In the genomic region with DNA sequence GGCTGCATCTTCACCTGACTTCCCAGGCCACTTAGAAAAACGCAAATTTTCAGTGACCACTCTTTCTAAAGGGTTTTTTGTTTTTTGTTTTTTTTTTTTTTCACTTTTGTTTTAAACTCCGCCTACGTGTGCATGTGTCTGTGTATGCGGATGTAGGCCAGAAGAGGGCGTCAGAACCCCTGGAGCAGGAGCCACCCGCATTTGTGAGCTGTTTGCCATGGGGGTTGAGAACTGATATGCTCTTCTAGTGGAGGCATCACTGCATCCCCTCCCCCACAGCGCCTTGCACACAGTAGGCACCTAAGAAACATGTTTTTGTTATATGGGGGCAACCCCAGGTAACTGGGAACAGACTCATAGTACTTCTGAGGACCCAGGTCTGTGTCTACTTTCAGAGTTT, we compare ENCODE assay signal across 10 mouse cellular contexts. TPM values are rescaled to one million over a fixed set of nuclear protein-coding genes. Genes with fewer than 3 reads are reported as not detected.
DNase-seq lines count a peak whose midpoint lies in the region; ATAC-seq lines count a peak whose summit lies in the region.
"Had no signal": no experiment of that assay in that cellular context is flagged by ENCODE, and none has a peak within 500 bp of the region (broad histone marks: within the 10 kb centered on the region; RNA-seq: fewer than 3 reads in every experiment).

No protein-coding gene starts in this region.

- peaks cover 16% of the 10 kb centered on the region for H3K27me3 ChIP-seq in hindbrain, embryonic 11.5 days (ENCODE audit: control insufficient read depth, insufficient read depth, low read length)
- peaks cover 39% of the 10 kb centered on the region for H3K27me3 ChIP-seq in hindbrain, embryonic 13.5 days
- H3K27me3 ChIP-seq in forebrain, embryonic 14.5 days (replicated peaks; ENCODE audit: control insufficient read depth, insufficient read depth, low read length), result no peaks in the 10 kb centered on the region

- no peak for ATAC-seq in hindbrain, embryonic 11.5 days (ENCODE audit: low FRiP score)
- ATAC-seq in hindbrain, embryonic 13.5 days (ENCODE audit: low FRiP score), result no peak
- ATAC-seq in forebrain, embryonic 14.5 days, result no peak

- no peak overlapping the region for H3K4me3 ChIP-seq in hindbrain, embryonic 11.5 days (ENCODE audit: low read depth, low read length)
- no peak overlapping the region for H3K4me3 ChIP-seq in hindbrain, embryonic 13.5 days
- H3K4me3 ChIP-seq in forebrain, embryonic 14.5 days (ENCODE audit: low read depth, low read length), result no peak overlapping the region
- H3K4me3 ChIP-seq: embryonic facial prominence, embryonic 15.5 days had no signal

- no peaks in the 10 kb centered on the region for H3K36me3 ChIP-seq in hindbrain, embryonic 11.5 days (ENCODE audit: control insufficient read depth, insufficient read depth, low read length)
- H3K36me3 ChIP-seq in hindbrain, embryonic 13.5 days, result no peaks in the 10 kb centered on the region
- no peaks in the 10 kb centered on the region for H3K36me3 ChIP-seq in forebrain, embryonic 14.5 days (ENCODE audit: control insufficient read depth, insufficient read depth, low read length)
- H3K36me3 ChIP-seq: embryonic facial prominence, embryonic 15.5 days had no signal

- H3K9me3 ChIP-seq in hindbrain, embryonic 11.5 days (ENCODE audit: control insufficient read depth, low read length), result no peaks in the 10 kb centered on the region
- no peaks in the 10 kb centered on the region for H3K9me3 ChIP-seq in hindbrain, embryonic 13.5 days
- H3K9me3 ChIP-seq in forebrain, embryonic 14.5 days (replicated peaks; ENCODE audit: control insufficient read depth, low read length), result no peaks in the 10 kb centered on the region
- H3K9me3 ChIP-seq: embryonic facial prominence, embryonic 15.5 days had no signal

- H3K4me2 ChIP-seq in hindbrain, embryonic 11.5 days (replicated peaks; ENCODE audit: low read depth, low read length), result no peak overlapping the region
- H3K4me2 ChIP-seq in hindbrain, embryonic 13.5 days, result no peak overlapping the region
- no peak overlapping the region for H3K4me2 ChIP-seq in forebrain, embryonic 14.5 days (ENCODE audit: low read length)
- H3K4me2 ChIP-seq: embryonic facial prominence, embryonic 15.5 days had no signal

- WGBS in hindbrain, embryonic 11.5 days, result 11% methylated on average over 7 of the region's 7 CpGs
- WGBS in hindbrain, embryonic 13.5 days, result 9% methylated on average over 7 of the region's 7 CpGs
- 3% methylated on average over 7 of the region's 7 CpGs for WGBS in forebrain, embryonic 14.5 days

- peaks cover 2% of the 10 kb centered on the region; the same call in 1 of the 2 replicates for H3K4me1 ChIP-seq in hindbrain, embryonic 11.5 days (replicated peaks; ENCODE audit: control insufficient read depth, insufficient read depth, low read length)
- peaks cover 32% of the 10 kb centered on the region for H3K4me1 ChIP-seq in hindbrain, embryonic 13.5 days (replicated peaks)
- H3K4me1 ChIP-seq in forebrain, embryonic 14.5 days (ENCODE audit: control insufficient read depth, insufficient read depth, low read length), result peaks cover 17% of the 10 kb centered on the region; the same call in 1 of the 2 replicates

- H3K27ac ChIP-seq in hindbrain, embryonic 11.5 days (ENCODE audit: low read depth, low read length), result no peak overlapping the region
- no peak overlapping the region for H3K27ac ChIP-seq in hindbrain, embryonic 13.5 days
- no peak overlapping the region for H3K27ac ChIP-seq in forebrain, embryonic 14.5 days (ENCODE audit: low read depth, low read length)
- H3K27ac ChIP-seq: embryonic facial prominence, embryonic 15.5 days; macrophage had no signal

- H3K9ac ChIP-seq in hindbrain, embryonic 11.5 days (ENCODE audit: low read depth, low read length), result no peak overlapping the region
- H3K9ac ChIP-seq in hindbrain, embryonic 13.5 days, result no peak overlapping the region
- H3K9ac ChIP-seq in forebrain, embryonic 14.5 days (ENCODE audit: low read length), result no peak overlapping the region
- H3K9ac ChIP-seq: embryonic facial prominence, embryonic 15.5 days had no signal

- peak; percentile 43 for DNase-seq in hindbrain, embryonic 11.5 days (ENCODE audit: low spot score)
- DNase-seq in thymus, postnatal 4 days, result peak; percentile 26
- DNase-seq in thymus, adult 18-20 months, result no peak
- DNase-seq in forebrain, embryonic 14.5 days (ENCODE audit: low spot score), result peak; percentile 56
- no peak for DNase-seq in ovary, postnatal 36 days (ENCODE audit: low spot score)
- no peak for DNase-seq in T-cell, adult 2 months (ENCODE audit: low spot score)
- no peak for DNase-seq in ovary, adult 18-20 months (ENCODE audit: low spot score)

RNA-seq across cellular contexts. Expression of a gene that starts 2.2 kb away (rescaled TPM):
- polyA plus RNA-seq in hindbrain, embryonic 11.5 days (2014; fragmentation: Nextera tagmentation; extraction: Ambion mirVana), result 3.9 and 4.3 TPM in 2 replicates
- polyA plus RNA-seq in hindbrain, embryonic 13.5 days (2015; fragmentation: Nextera tagmentation; extraction: Ambion mirVana), result 13.6 and 14.6 TPM in 2 replicates
- 18.9 and 19.9 TPM in 2 replicates for polyA plus RNA-seq in forebrain, embryonic 14.5 days (2014; fragmentation: Nextera tagmentation; extraction: Ambion mirVana)
- polyA plus RNA-seq: macrophage had no signal

Comparison
In these comparisons a context has a peak if more than half of its experiments do, and no peak if none do; other contexts are left out.
1. DNase-seq: peak in hindbrain, embryonic 11.5 days (single experiment), thymus, postnatal 4 days (single experiment) and forebrain, embryonic 14.5 days (single experiment); none in thymus, adult 18-20 months (0 of 2), ovary, postnatal 36 days (single experiment), T-cell, adult 2 months (single experiment) and ovary, adult 18-20 months (single experiment).